Mouse (Mus musculus): ENCODE data around the gene Timp3. TPM values are rescaled to one million over a fixed set of nuclear protein-coding genes. Genes with fewer than 3 reads are reported as not detected.

The Timp3 gene
- polyA plus RNA-seq, 1 experiment from 2014 or later: 43.7 TPM

DNA sequence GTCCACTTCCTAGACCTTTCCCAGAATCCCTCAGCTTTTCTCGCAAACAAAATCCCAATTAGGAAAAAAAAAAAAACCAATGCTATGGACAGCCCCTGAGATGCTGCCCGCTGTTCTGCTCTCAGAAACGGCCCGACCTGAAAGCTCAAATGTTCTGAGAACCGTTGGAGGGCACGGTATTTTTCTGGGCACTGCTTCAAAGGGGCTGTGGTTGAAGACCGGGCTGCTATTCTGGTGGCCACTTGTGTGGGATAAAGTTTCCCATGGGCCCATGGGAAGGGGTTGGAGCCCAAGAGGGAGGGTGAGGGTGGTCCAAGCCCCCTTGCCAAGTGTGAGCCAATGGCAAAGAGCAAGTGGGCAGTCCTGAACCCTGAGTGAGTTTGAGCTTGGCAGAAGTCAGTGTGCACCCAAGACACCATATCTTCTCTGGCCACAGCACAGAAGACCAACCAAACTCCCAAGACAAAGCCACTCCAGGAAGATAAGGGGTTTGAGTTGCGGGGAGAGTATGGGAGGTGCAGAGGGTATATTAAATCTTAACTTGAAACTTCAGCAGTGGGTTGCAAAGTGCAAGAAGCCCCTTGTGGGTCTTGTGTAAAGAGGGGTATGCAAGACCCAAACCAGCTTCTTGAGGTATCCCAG lies 29.2 kb downstream of the Timp3 start:
- no peak for ATAC-seq
- Histone ChIP-seq H3K27me3 (replicated peaks; ENCODE audit: control insufficient read depth, insufficient read depth, low read length) (no peaks in the 10 kb centered on the region), H3K36me3 (ENCODE audit: control insufficient read depth, insufficient read depth, low read length) (no peaks in the 10 kb centered on the region), H3K9me3 (ENCODE audit: control insufficient read depth, low read length) (no peaks in the 10 kb centered on the region), H3K4me1 (ENCODE audit: control insufficient read depth, insufficient read depth, low read length) (peaks cover 30% of the 10 kb centered on the region), H3K4me3 (ENCODE audit: low read length) (no peak overlapping the region), H3K27ac (ENCODE audit: low read length) (no peak overlapping the region), H3K9ac (ENCODE audit: low read depth, low read length) (no peak overlapping the region), H3K4me2 (ENCODE audit: low read depth, low read length) (no peak overlapping the region)
- 94% methylated on average over 8 of the region's 8 CpGs for WGBS

DNA sequence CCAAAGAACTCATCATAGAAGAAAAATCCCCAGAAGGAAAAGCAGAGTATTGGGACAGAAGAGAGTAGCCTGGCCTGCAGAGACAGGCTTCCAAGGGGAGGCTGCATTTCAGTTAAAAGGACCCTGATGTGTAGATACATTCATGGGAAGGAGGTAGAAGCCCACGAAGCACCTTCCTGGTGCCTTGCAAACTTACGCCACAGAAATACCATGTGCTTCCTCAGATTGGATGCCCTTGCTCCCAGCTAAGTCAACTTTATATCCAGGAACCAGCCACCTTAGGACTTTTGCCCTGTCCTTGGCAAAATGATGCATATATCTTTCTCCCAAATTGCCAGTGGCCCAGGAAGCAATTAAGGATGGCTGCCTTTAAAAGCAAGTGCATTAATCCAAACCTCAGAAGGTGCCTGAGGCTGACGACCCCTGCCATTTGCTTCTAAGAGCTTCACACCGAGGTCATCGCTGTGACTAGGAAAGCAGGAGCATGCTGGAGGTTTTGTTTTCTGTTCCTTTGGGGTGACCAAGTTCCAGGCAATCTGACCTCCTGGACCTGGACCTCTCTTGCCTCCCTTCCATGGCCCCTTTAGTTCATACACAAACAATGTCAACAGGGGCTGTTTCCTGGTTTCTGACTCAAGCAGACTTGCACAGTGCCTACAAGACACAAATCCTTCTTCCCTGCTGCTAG lies 31.0 kb downstream of the Timp3 start:
- 0 out of 2 replicates have a peak overlapping the region, but pooled peaks have one; percentile 6 for H3K4me2 ChIP-seq (ENCODE audit: low read depth, low read length)
- 62% methylated on average over 5 of the region's 5 CpGs for WGBS
- no peak overlapping the region for H3K4me3 ChIP-seq (ENCODE audit: low read length)
- no peaks in the 10 kb centered on the region for H3K36me3 ChIP-seq (ENCODE audit: control insufficient read depth, insufficient read depth, low read length)
- no peaks in the 10 kb centered on the region for H3K27me3 ChIP-seq (replicated peaks; ENCODE audit: control insufficient read depth, insufficient read depth, low read length)
- H3K9ac ChIP-seq (ENCODE audit: low read depth, low read length): peak overlapping the region; percentile 23; the same call in 1 of the 2 replicates
- peak overlapping the region; percentile 67 for H3K27ac ChIP-seq (ENCODE audit: low read length)
- peaks cover 38% of the 10 kb centered on the region for H3K4me1 ChIP-seq (ENCODE audit: control insufficient read depth, insufficient read depth, low read length)
- no peaks in the 10 kb centered on the region for H3K9me3 ChIP-seq (ENCODE audit: control insufficient read depth, low read length)
- ATAC-seq: peak; percentile 17; the same call in 1 of the 2 replicates

DNA sequence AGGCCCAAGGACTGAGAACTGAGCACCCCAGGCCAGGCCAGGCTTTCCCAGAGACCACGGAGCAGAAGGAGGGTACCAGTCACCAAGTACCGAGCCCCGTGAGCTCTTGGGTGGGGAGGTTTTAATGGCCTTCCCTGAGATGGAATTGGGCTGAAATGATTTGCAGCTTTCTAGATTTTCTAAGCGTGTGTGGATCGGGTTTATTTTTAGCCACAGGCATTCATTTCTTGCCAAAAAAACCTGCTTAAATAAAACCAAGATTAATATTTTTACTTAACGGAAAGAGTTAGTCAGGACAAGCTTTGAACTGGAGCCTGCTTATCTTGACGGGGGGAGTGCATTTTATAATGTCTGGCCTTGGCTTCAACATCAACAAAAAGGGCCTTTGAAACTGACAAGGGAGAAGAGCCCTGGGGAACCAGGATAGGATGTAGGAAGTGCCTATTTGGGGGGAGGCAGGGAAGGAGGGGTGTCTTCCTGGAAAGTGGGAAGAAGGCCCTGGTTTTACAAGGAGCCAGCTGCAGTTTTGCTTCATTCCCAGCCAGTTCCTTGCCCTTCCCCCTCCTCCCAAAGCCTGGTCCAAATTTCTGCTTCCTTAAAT lies 31.6 kb downstream of the Timp3 start:
- H3K27me3 ChIP-seq (replicated peaks; ENCODE audit: control insufficient read depth, insufficient read depth, low read length): no peaks in the 10 kb centered on the region
- H3K36me3 ChIP-seq (ENCODE audit: control insufficient read depth, insufficient read depth, low read length): no peaks in the 10 kb centered on the region
- H3K27ac ChIP-seq (ENCODE audit: low read length): peak overlapping the region; percentile 67
- 0 out of 2 replicates have a peak overlapping the region, but pooled peaks have one; percentile 6 for H3K4me2 ChIP-seq (ENCODE audit: low read depth, low read length)
- ATAC-seq: no peak
- H3K9me3 ChIP-seq (ENCODE audit: control insufficient read depth, low read length): no peaks in the 10 kb centered on the region
- H3K4me3 ChIP-seq (ENCODE audit: low read length): no peak overlapping the region
- peaks cover 38% of the 10 kb centered on the region for H3K4me1 ChIP-seq (ENCODE audit: control insufficient read depth, insufficient read depth, low read length)
- peak overlapping the region; percentile 23; the same call in 1 of the 2 replicates for H3K9ac ChIP-seq (ENCODE audit: low read depth, low read length)
- 24% methylated on average over 7 of the region's 7 CpGs for WGBS

DNA sequence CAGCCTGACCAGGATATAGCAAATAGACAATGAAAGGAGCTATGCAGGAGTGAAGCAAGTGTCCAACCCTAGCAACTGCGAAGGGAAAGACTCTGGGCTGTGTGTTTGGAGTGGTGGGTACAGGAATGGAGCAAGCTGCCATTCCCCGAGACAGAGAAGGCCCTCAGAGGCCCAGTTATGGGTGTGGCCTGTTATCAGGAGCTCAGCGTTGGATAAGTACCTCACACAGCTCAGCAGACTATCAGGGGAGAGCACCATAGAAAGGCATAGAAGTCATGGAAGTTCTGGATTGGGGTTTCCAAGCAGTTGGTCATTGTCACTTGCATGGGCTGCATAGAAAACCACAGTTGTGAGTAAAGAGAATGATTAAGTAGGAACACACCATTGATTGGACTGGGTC lies 32.8 kb downstream of the Timp3 start:
- H3K27ac ChIP-seq (ENCODE audit: low read length): no peak overlapping the region

DNA sequence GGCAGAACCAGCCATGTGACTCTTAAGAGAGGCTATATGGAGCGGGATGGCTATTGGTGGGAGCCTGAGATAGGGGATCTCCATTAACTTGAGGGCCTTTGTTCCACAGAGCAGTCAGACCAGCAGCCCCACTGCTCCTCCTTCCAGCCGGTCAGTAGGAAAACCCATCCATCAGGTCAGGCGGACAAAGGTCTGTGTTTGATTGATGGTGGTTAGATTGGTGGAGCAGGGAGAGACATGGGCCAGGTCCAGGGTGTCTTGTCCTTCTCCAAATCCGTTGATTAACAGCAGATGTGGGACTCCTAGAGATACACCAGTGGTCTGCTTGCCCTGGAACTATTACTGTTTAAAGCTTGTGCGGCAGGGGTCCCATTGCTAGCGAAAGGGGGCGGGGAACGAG lies 34.4 kb downstream of the Timp3 start:
- Histone ChIP-seq H3K27me3 (replicated peaks; ENCODE audit: control insufficient read depth, insufficient read depth, low read length) (no peaks in the 10 kb centered on the region), H3K36me3 (ENCODE audit: control insufficient read depth, insufficient read depth, low read length) (no peaks in the 10 kb centered on the region), H3K4me2 (ENCODE audit: low read depth, low read length) (no peak overlapping the region), H3K4me3 (ENCODE audit: low read length) (no peak overlapping the region), H3K9ac (ENCODE audit: low read depth, low read length) (no peak overlapping the region), H3K27ac (ENCODE audit: low read length) (no peak overlapping the region), H3K9me3 (ENCODE audit: control insufficient read depth, low read length) (no peaks in the 10 kb centered on the region), H3K4me1 (ENCODE audit: control insufficient read depth, insufficient read depth, low read length) (peaks cover 48% of the 10 kb centered on the region)
- 0 out of 2 replicates have a peak, but pooled peaks have one; percentile 10 for ATAC-seq
- 41% methylated on average over 8 of the region's 8 CpGs for WGBS

More for the DNA sequence above, 32.8 kb downstream of the Timp3 start:
- Histone ChIP-seq H3K4me2 (ENCODE audit: low read depth, low read length) (no peak overlapping the region), H3K27me3 (replicated peaks; ENCODE audit: control insufficient read depth, insufficient read depth, low read length) (no peaks in the 10 kb centered on the region), H3K9me3 (ENCODE audit: control insufficient read depth, low read length) (no peaks in the 10 kb centered on the region), H3K4me1 (ENCODE audit: control insufficient read depth, insufficient read depth, low read length) (peaks cover 38% of the 10 kb centered on the region), H3K4me3 (ENCODE audit: low read length) (no peak overlapping the region), H3K9ac (ENCODE audit: low read depth, low read length) (no peak overlapping the region), H3K36me3 (ENCODE audit: control insufficient read depth, insufficient read depth, low read length) (no peaks in the 10 kb centered on the region)
- WGBS: 62% methylated on average over 3 of the region's 3 CpGs
- ATAC-seq: peak; percentile 61

DNA sequence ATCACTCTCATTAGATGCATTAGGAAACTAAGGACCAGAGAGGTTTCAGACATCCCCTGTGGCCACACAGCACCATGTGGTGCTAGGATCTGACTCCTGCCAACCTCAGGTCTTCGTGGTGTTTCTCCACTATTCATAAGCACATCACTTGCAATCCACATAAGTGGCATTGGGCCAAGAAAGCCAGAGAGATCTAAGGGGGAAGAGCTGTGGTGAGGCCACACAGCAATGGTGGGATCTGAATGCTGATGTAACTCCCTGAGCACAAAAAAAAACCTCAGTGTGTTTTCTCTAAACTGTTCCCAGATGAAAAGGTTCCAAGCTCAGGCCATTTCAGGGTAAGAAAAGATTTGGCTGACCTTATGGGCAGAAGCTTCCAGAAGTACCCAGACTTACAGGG lies 36.3 kb downstream of the Timp3 start:
- no peak overlapping the region for H3K4me2 ChIP-seq (ENCODE audit: low read depth, low read length)
- no peak for ATAC-seq
- peaks cover 52% of the 10 kb centered on the region for H3K4me1 ChIP-seq (ENCODE audit: control insufficient read depth, insufficient read depth, low read length)
- no peaks in the 10 kb centered on the region for H3K36me3 ChIP-seq (ENCODE audit: control insufficient read depth, insufficient read depth, low read length)
- WGBS: 56% methylated on average over 1 of the region's 1 CpGs
- H3K4me3 ChIP-seq (ENCODE audit: low read length): no peak overlapping the region
- no peak overlapping the region for H3K9ac ChIP-seq (ENCODE audit: low read depth, low read length)
- no peaks in the 10 kb centered on the region for H3K27me3 ChIP-seq (replicated peaks; ENCODE audit: control insufficient read depth, insufficient read depth, low read length)
- no peak overlapping the region for H3K27ac ChIP-seq (ENCODE audit: low read length)
- no peaks in the 10 kb centered on the region for H3K9me3 ChIP-seq (ENCODE audit: control insufficient read depth, low read length)

DNA sequence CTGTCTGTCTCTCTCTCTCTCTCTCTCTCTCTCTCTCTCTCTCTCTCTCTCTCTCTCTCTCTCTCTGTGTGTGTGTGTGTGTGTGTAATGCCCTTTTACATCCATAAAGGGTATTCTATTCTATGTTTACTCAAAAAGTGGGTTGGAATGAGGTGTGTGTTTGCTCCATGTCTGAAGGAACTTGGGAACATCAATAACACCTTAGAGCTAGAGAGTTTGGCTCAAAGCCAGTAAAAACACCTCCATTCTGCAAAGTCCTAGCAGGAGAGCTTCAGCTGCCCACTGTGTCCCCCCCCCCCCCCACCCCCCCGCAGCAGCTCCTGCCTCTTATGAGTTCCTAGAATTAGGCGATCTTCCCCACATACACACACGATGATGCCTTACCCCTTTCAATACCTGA lies 37.1 kb downstream of the Timp3 start:
- H3K9me3 ChIP-seq (ENCODE audit: control insufficient read depth, low read length): no peaks in the 10 kb centered on the region
- H3K4me3 ChIP-seq (ENCODE audit: low read length): no peak overlapping the region
- ATAC-seq: no peak
- H3K4me1 ChIP-seq (ENCODE audit: control insufficient read depth, insufficient read depth, low read length): peaks cover 53% of the 10 kb centered on the region
- H3K27ac ChIP-seq (ENCODE audit: low read length): no peak overlapping the region
- no peak overlapping the region for H3K4me2 ChIP-seq (ENCODE audit: low read depth, low read length)
- 36% methylated on average over 3 of the region's 3 CpGs for WGBS
- H3K36me3 ChIP-seq (ENCODE audit: control insufficient read depth, insufficient read depth, low read length): no peaks in the 10 kb centered on the region
- H3K27me3 ChIP-seq (replicated peaks; ENCODE audit: control insufficient read depth, insufficient read depth, low read length): no peaks in the 10 kb centered on the region
- H3K9ac ChIP-seq (ENCODE audit: low read depth, low read length): no peak overlapping the region

DNA sequence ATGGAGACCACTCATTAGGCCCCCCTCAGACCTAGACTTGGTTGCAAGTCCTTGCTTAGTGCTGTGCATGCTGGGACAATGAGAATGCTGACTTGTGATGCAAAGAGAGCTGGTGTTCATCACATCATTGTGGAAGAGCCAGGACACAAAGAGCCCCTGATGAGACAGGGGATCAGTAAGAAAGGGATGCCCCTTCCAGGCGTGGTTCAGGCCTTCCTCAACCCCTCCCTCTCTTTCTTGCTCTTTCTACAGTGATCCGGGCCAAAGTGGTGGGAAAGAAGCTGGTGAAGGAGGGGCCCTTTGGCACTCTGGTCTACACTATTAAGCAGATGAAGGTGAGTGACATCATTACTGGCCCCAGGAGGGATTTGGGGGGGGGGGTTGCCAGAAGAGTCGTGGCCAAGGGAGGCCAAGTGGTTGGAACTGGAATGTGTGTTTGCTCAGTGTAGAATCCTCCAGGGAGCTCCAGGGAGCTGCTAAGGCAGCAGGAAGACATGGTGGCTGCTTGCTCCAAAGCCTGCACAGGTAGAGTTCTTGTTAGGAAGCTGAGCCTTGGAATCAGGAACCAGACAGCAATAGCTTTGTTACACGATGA lies 38.0 kb downstream of the Timp3 start:
- 63% methylated on average over 4 of the region's 4 CpGs for WGBS
- Histone ChIP-seq H3K27ac (ENCODE audit: low read length) (no peak overlapping the region), H3K9me3 (ENCODE audit: control insufficient read depth, low read length) (no peaks in the 10 kb centered on the region), H3K4me2 (ENCODE audit: low read depth, low read length) (no peak overlapping the region), H3K4me3 (ENCODE audit: low read length) (no peak overlapping the region), H3K9ac (ENCODE audit: low read depth, low read length) (no peak overlapping the region), H3K36me3 (ENCODE audit: control insufficient read depth, insufficient read depth, low read length) (no peaks in the 10 kb centered on the region), H3K27me3 (replicated peaks; ENCODE audit: control insufficient read depth, insufficient read depth, low read length) (no peaks in the 10 kb centered on the region), H3K4me1 (ENCODE audit: control insufficient read depth, insufficient read depth, low read length) (peaks cover 51% of the 10 kb centered on the region)
- ATAC-seq: no peak

DNA sequence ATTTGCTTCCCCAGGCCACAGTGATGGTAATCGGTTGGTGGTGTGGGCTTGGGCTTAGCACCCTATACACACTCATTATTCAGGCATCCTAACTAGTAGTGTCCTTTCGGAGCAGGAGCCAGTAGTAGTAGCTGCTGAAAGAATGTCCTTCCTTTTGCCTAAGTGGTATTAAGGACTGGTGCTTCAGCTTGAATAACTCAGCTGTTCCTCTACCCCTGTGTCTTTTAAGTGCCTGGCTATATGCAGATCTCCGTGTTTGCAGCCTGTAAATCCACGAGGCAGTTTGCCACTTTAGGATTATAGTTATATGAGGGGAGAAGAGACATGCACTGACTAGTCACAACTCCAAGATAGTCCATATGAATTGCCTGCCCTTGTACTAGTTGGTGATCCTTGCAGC lies 38.9 kb downstream of the Timp3 start:
- no peaks in the 10 kb centered on the region for H3K36me3 ChIP-seq (ENCODE audit: control insufficient read depth, insufficient read depth, low read length)
- no peaks in the 10 kb centered on the region for H3K9me3 ChIP-seq (ENCODE audit: control insufficient read depth, low read length)
- WGBS: 90% methylated on average over 4 of the region's 4 CpGs
- H3K4me1 ChIP-seq (ENCODE audit: control insufficient read depth, insufficient read depth, low read length): peaks cover 55% of the 10 kb centered on the region
- ATAC-seq: no peak
- H3K27me3 ChIP-seq (replicated peaks; ENCODE audit: control insufficient read depth, insufficient read depth, low read length): no peaks in the 10 kb centered on the region
- H3K27ac ChIP-seq (ENCODE audit: low read length): 0 out of 2 replicates have a peak overlapping the region, but pooled peaks have one; percentile 85
- H3K9ac ChIP-seq (ENCODE audit: low read depth, low read length): no peak overlapping the region
- H3K4me2 ChIP-seq (ENCODE audit: low read depth, low read length): no peak overlapping the region
- H3K4me3 ChIP-seq (ENCODE audit: low read length): no peak overlapping the region
